Mouse (Mus musculus) spleen, postnatal 4 days (tissue): ENCODE data around the gene Ndnf.

Source experiments
- DNase-seq, 2 experiments: peaks; one replicate each; pipeline ENCODE4 v3.0.0; 2022; ENCODE audit warnings: low spot score in 2 of 2

The Ndnf gene

GRCm38 (mm10) chr6:65758214-65758613, 86.8 kb downstream of the Ndnf start:
- DNase-seq: no peak

- DNase-seq: no peak
Observed at GRCm38 (mm10) chr6:65759174-65759573, 87.8 kb downstream of the Ndnf start.

GRCm38 (mm10) chr6:65760073-65760472, 88.7 kb downstream of the Ndnf start:
- DNase-seq: no peak
